Mouse (Mus musculus) limb, embryonic 13.5 days (tissue): ENCODE results near the gene Tmem108. TPM values are rescaled to one million over a fixed set of nuclear protein-coding genes. Genes with fewer than 3 reads are reported as not detected.
"Not testable (repeated sequence)": the region's sequence is repeated elsewhere in the genome, so short reads cannot be mapped to it uniquely, and the experiment has no call there.

Experiments
- ATAC-seq: fragments of 200-750 bp; cut with Nextera tagmentation; 2 replicates; pipeline ENCODE4 v1.8.0; 2017; ENCODE audit warnings: low read depth, moderate number of reproducible peaks, moderate TSS enrichment; ENCODE audit not compliant: low FRiP score
- H3K27ac ChIP-seq: fragments of 300-500 bp; sonication (generic); 2 replicates; pipeline ENCODE4 v1.5.1; 2015; ENCODE audit warnings: inconsistent platforms, mild to moderate bottlenecking, moderate library complexity
- H3K27me3 ChIP-seq: fragments of 300-500 bp; sonication (generic); 2 replicates; pipeline ENCODE4 v1.6.1; 2015; ENCODE audit warnings: mild to moderate bottlenecking, inconsistent platforms
- H3K36me3 ChIP-seq: fragments of 300-500 bp; sonication (generic); 2 replicates; pipeline ENCODE4 v1.6.1; 2015; ENCODE audit warnings: inconsistent platforms, mild to moderate bottlenecking, moderate library complexity
- H3K4me1 ChIP-seq: fragments of 300-500 bp; sonication (generic); 2 replicates; pipeline ENCODE4 v1.6.1; 2015; ENCODE audit warnings: inconsistent platforms
- H3K4me2 ChIP-seq: fragments of 300-500 bp; sonication (generic); replicated peaks from 2 replicates; pipeline ENCODE4 v1.6.1; 2015; ENCODE audit warnings: inconsistent platforms, mild to moderate bottlenecking, moderate library complexity
- H3K4me3 ChIP-seq: fragments of 300-500 bp; sonication (generic); 2 replicates; pipeline ENCODE4 v1.5.1; 2015; ENCODE audit warnings: moderate library complexity, mild to moderate bottlenecking, inconsistent platforms
- H3K9ac ChIP-seq: fragments of 300-500 bp; sonication (generic); 2 replicates; pipeline ENCODE4 v1.6.1; 2015; ENCODE audit warnings: mild to moderate bottlenecking, inconsistent platforms
- H3K9me3 ChIP-seq: fragments of 300-500 bp; sonication (generic); 2 replicates; pipeline ENCODE4 v1.6.1; 2016; ENCODE audit warnings: inconsistent platforms
- whole genome bisulfite sequencing: fragments of 180-500 bp; shearing (Covaris S2); methylation state at CpG from one replicate; pipeline ENCODE4 v1.1.7; 2015; 5-methylcytosine and 5-hydroxymethylcytosine counted together
- polyA plus RNA-seq: library from polyadenylated mRNA; unstranded; fragments of >200 nt; fragmentation: Nextera tagmentation; extraction: Ambion mirVana; gene quantifications from 2 replicates; pipeline ENCODE4 v1.2.1, GENCODE M21; 2015

The Tmem108 gene
- polyA plus RNA-seq, 1 experiment from 2014 or later: 14.6 TPM

GRCm38 (mm10) chr9:103675721-103676480 lies 85.7 kb downstream of the Tmem108 start:
- H3K36me3 ChIP-seq: no peaks in the 10 kb centered on the region
- H3K27me3 ChIP-seq: no peaks in the 10 kb centered on the region
- H3K9ac ChIP-seq: no peak overlapping the region
- no peak overlapping the region for H3K27ac ChIP-seq
- peaks cover 13% of the 10 kb centered on the region for H3K4me1 ChIP-seq
- no peak for ATAC-seq
- H3K4me3 ChIP-seq: no peak overlapping the region
- H3K4me2 ChIP-seq: no peak overlapping the region
- no peaks in the 10 kb centered on the region for H3K9me3 ChIP-seq
- WGBS: 86% methylated on average over 13 of the region's 13 CpGs

GRCm38 (mm10) chr9:103672881-103673280 lies 88.8 kb downstream of the Tmem108 start:
- WGBS: 92% methylated on average over 4 of the region's 4 CpGs
- Histone ChIP-seq H3K4me2 (no peak overlapping the region), H3K9me3 (no peaks in the 10 kb centered on the region), H3K27ac (no peak overlapping the region), H3K27me3 (no peaks in the 10 kb centered on the region), H3K4me1 (peaks cover 7% of the 10 kb centered on the region; the same call in 1 of the 2 replicates), H3K9ac (no peak overlapping the region), H3K36me3 (no peaks in the 10 kb centered on the region), H3K4me3 (no peak overlapping the region)
- ATAC-seq: no peak

GRCm38 (mm10) chr9:103670592-103671113 lies 91.0 kb downstream of the Tmem108 start:
- H3K4me1 ChIP-seq, H3K9me3 ChIP-seq, ATAC-seq, H3K36me3 ChIP-seq, H3K27me3 ChIP-seq, H3K9ac ChIP-seq, H3K4me2 ChIP-seq, H3K27ac ChIP-seq, H3K4me3 ChIP-seq: not testable (repeated sequence)
- 95% methylated on average over 8 of the region's 8 CpGs for WGBS

DNA sequence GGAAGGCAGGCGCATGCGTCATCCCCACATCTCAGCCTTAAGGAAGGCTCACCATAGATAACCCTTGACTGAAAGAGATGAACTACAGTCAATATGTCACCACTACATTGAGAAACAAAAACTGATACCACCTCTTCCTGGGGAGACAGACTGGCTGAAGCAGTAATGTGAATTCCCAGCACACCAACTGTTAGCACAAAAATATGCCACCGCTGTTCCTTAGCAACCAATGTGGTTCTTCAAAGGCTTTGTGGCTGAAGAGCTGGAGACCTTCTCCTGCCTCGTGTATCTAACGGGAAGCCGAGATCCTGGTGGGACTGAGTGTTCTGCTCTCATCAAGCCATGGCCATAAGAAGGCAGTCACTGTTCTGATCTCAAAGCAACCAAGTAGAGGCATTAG lies 92.8 kb downstream of the Tmem108 start:
- H3K4me2 ChIP-seq: no peak overlapping the region
- no peaks in the 10 kb centered on the region for H3K9me3 ChIP-seq
- no peaks in the 10 kb centered on the region for H3K27me3 ChIP-seq
- H3K9ac ChIP-seq: no peak overlapping the region
- H3K27ac ChIP-seq: no peak overlapping the region
- WGBS: 77% methylated on average over 6 of the region's 6 CpGs
- no peak overlapping the region for H3K4me3 ChIP-seq
- ATAC-seq: no peak
- peaks cover 7% of the 10 kb centered on the region; the same call in 1 of the 2 replicates for H3K4me1 ChIP-seq
- H3K36me3 ChIP-seq: no peaks in the 10 kb centered on the region

GRCm38 (mm10) chr9:103665817-103666216 lies 95.8 kb downstream of the Tmem108 start:
- no peak overlapping the region for H3K9ac ChIP-seq
- no peak for ATAC-seq
- no peaks in the 10 kb centered on the region for H3K27me3 ChIP-seq
- no peaks in the 10 kb centered on the region for H3K9me3 ChIP-seq
- H3K4me3 ChIP-seq: no peak overlapping the region
- no peak overlapping the region for H3K4me2 ChIP-seq
- H3K36me3 ChIP-seq: no peaks in the 10 kb centered on the region
- WGBS: 75% methylated on average over 6 of the region's 6 CpGs
- H3K4me1 ChIP-seq: peaks cover 7% of the 10 kb centered on the region; the same call in 1 of the 2 replicates
- H3K27ac ChIP-seq: no peak overlapping the region

DNA sequence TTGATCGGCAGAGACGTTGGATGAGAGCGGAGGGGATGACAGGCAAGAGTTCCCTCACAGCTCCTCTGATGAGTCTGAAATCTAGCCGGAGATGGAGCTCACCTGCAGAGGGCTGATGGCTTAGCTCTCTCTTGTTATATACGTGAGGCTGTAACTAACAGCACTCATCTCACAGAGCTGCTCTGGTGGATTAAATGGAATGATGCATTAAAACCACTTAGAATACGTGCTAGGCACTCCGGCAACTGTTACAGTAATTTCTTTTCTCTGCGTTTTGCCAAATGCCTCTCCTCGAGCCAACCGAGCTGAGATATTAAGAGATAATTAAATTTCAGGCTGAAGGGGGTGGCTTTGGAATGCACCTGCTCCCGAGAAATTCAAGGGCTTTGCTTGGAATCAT lies 97.5 kb downstream of the Tmem108 start:
- Histone ChIP-seq H3K27ac (no peak overlapping the region), H3K9ac (no peak overlapping the region), H3K36me3 (no peaks in the 10 kb centered on the region), H3K27me3 (no peaks in the 10 kb centered on the region), H3K4me2 (no peak overlapping the region), H3K9me3 (no peaks in the 10 kb centered on the region), H3K4me3 (no peak overlapping the region), H3K4me1 (peaks cover 7% of the 10 kb centered on the region; the same call in 1 of the 2 replicates)
- no peak for ATAC-seq
- 77% methylated on average over 11 of the region's 11 CpGs for WGBS

- Histone ChIP-seq H3K9me3 (no peaks in the 10 kb centered on the region), H3K4me2 (no peak overlapping the region), H3K4me1 (peaks cover 17% of the 10 kb centered on the region), H3K4me3 (no peak overlapping the region), H3K27ac (no peak overlapping the region), H3K36me3 (no peaks in the 10 kb centered on the region), H3K27me3 (no peaks in the 10 kb centered on the region), H3K9ac (no peak overlapping the region)
- ATAC-seq: no peak
- 81% methylated on average over 1 of the region's 1 CpGs for WGBS
These were observed 99.8 kb downstream of the Tmem108 start for GRCm38 (mm10) chr9:103661873-103662272.

GRCm38 (mm10) chr9:103657981-103658380 lies 103.7 kb downstream of the Tmem108 start:
- Histone ChIP-seq H3K27ac (no peak overlapping the region), H3K9me3 (no peaks in the 10 kb centered on the region), H3K9ac (no peak overlapping the region), H3K36me3 (no peaks in the 10 kb centered on the region), H3K4me2 (no peak overlapping the region), H3K4me1 (peaks cover 56% of the 10 kb centered on the region), H3K27me3 (no peaks in the 10 kb centered on the region), H3K4me3 (no peak overlapping the region)
- 47% methylated on average over 5 of the region's 5 CpGs for WGBS
- ATAC-seq: no peak

DNA sequence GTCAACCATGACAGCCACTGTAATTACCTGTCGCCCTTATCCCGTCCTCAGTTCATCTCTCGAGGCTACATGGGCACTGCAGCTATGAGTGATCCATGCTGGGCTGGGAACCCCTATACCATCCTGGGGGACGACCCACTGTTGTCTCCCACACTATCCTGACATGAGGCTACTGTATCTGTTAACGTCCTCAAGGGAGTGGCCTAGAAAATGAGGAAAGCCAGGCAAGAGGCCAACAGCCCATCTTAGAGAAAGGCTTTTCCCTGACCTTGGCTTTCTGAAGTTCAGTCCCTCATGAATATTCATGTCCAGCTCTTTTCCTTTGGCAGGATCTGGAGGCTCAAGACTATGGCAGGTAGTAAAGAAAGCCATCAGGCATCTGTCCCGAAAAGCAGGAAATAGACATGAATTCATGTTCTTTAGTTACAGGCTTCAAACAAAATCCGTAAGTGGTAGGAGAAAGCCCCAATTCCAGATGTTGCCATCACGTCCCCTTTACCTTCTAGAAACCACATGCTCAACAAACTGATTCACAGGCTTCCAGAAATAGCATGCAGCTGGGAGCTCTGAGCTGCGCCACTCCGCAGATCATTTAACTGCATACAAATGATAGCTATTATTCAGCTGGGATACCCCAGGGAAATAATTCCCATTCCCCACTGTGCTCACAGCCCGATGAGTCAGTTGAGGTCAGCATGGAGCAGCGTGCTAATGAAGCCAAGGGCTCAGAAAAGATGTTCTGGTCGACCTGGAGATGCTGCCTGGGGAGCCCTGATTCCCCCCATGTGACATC lies 104.3 kb downstream of the Tmem108 start:
- Histone ChIP-seq H3K9me3 (no peaks in the 10 kb centered on the region), H3K36me3 (no peaks in the 10 kb centered on the region), H3K27ac (peak overlapping the region; percentile 29), H3K27me3 (no peaks in the 10 kb centered on the region), H3K4me2 (no peak overlapping the region), H3K4me1 (peaks cover 62% of the 10 kb centered on the region), H3K9ac (no peak overlapping the region), H3K4me3 (no peak overlapping the region)
- 31% methylated on average over 13 of the region's 13 CpGs for WGBS
- ATAC-seq: peak; percentile 48; the same call in 1 of the 2 replicates

DNA sequence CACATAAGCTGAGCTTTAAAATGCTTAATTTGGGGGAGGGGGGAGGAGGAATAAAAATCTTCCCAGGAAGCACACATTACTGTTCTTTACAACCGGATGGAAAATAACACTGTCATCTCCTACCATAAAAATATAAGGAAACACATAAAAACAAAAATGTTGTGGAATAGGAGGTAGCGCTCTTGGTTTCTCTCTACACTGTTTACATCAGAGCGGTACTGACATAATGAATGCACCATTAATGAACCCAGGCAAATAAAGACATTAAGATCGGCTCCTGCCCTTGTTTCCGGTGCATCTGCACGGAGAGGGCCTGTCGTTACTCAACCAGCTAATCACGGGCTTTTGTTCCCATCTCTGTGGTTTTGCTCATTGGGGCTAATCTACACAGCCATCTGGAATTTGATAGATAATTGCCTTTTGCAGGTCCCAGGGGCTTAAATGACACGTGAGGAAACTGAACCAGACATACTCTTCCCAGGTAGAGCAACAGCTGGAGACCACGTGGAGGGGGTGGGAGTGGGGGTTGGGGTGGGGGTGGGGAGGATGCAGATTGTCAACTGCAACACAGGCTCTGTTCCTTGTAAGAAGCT lies 107.5 kb downstream of the Tmem108 start:
- peaks cover 65% of the 10 kb centered on the region for H3K4me1 ChIP-seq
- peak; percentile 30; the same call in 1 of the 2 replicates for ATAC-seq
- no peaks in the 10 kb centered on the region for H3K27me3 ChIP-seq
- H3K9ac ChIP-seq: no peak overlapping the region
- H3K36me3 ChIP-seq: no peaks in the 10 kb centered on the region
- H3K4me2 ChIP-seq: peak overlapping the region; percentile 38
- peak overlapping the region; percentile 33; the same call in 1 of the 2 replicates for H3K27ac ChIP-seq
- 5% methylated on average over 10 of the region's 10 CpGs for WGBS
- H3K4me3 ChIP-seq: no peak overlapping the region
- no peaks in the 10 kb centered on the region for H3K9me3 ChIP-seq

- H3K27ac ChIP-seq: no peak overlapping the region
- H3K9ac ChIP-seq: no peak overlapping the region
- H3K36me3 ChIP-seq: no peaks in the 10 kb centered on the region
- no peak overlapping the region for H3K4me2 ChIP-seq
- H3K4me3 ChIP-seq: no peak overlapping the region
- no peak for ATAC-seq
- no peaks in the 10 kb centered on the region for H3K27me3 ChIP-seq
- H3K4me1 ChIP-seq: peaks cover 53% of the 10 kb centered on the region
- no peaks in the 10 kb centered on the region for H3K9me3 ChIP-seq
- 60% methylated on average over 8 of the region's 8 CpGs for WGBS
These were observed 109.3 kb downstream of the Tmem108 start for GRCm38 (mm10) chr9:103652127-103652882.
